Mouse (Mus musculus) layer of hippocampus, postnatal 36 days (tissue): ENCODE data around the gene Txndc17. TPM values are rescaled to one million over a fixed set of nuclear protein-coding genes. Genes with fewer than 3 reads are reported as not detected.

ENCODE experiments used
- DNase-seq, 2 experiments: peaks; one replicate each; pipeline ENCODE4 v3.0.0; 2022
- total RNA-seq, 2 experiments: library from RNA; stranded (reverse); gene quantifications; 2 replicates each; pipeline ENCODE4 v1.2.3; 2021

Txndc17 gene
- total RNA-seq, 2 experiments from 2014 or later, result 33.0 to 36.4 TPM

DNA sequence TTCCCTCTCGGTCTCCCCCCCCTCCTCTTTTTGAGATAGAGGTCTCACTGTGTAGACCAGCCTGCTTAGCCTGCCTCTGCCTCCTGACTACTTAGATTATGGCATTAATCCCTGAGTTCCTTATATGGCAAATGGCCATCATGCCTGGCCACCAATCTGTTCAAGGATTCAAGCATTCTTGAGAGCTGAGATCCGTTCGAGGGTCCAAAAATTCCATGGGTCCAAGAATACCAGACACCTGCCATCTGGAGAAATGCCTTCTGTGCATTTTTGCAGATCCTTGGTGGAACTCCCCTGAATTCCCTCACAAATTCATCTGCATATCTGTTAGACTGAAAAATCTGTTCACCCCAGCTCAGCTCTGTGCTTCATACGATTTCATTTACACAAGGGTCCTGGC lies 16.1 kb downstream of the Txndc17 start:
- DNase-seq, result no peak

DNA sequence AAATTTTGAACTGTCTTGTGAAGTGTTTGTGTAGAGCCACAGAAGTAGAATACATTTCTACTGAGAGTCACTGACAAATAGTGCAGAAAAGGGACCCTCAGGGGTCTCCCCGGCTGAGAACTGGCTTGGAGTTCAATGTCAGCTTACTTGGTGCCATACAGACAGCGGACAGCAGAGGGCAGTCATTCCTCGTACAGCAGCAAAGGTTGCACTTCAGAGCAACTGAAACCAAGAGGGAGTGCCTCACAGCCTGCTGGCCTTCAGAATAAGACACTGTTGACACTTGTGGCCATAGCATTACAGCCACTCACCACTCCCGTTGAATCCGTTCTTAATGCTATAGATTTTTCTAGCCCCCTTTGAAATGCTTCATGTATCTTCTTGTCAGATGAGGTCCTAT lies 17.5 kb downstream of the Txndc17 start:
- DNase-seq, result peak; percentile 72 to 75

DNA sequence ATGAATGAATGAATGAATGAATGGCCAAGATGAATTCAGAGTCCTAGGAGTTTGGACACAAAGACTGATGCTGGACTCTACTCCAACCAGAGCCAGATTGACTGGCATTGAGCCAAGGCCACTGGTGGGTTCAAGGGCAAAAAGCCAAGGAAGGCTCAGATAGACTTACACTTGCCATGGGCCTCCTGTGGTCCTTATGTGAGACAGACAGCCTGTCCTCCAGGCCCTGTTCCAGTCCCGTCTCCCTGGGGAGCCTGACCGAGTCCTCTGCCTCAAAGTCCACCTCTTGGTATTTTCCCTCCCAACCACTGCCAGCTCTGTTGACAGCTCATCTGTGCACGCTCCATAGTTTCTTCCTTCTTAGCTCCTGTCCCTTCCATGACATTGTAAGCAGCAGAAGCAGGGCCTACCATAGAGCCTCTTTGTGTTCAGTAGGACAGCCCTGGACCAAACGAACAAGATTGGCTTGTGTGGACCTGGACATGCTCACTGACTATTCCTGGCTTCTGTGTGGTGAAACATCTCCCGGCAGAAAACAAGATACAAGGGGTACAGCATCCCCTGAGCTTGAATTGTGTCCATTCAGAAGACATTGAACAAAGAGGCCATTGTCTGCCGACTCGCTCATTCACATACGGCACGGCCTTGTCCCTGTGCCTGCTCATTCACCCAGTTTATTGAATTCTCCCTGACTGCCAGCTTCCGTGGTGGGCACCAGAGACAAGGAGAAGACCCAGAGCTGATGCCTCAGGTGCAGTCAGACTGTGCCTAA lies 18.9 kb downstream of the Txndc17 start:
- DNase-seq, result no peak

DNA sequence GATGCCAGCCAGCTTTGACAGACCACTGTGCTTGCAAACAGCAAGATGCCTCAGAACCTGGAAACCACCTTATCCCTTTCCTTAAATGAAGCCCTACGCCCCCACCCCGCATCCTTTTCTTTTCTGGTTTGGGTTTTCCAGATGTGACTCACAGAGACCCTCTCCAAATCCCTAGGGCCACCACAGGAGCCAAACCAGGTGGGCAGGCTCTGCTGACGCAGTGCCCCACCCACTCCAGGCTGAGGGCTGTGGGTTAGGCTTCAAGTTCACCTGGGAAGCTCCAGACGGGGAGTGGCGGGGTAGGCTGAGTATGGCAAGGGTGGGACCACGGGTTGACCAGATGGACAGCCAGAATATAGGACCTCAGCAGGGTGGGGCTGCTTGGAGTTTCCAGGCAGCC lies 19.6 kb downstream of the Txndc17 start:
- no peak for DNase-seq

DNA sequence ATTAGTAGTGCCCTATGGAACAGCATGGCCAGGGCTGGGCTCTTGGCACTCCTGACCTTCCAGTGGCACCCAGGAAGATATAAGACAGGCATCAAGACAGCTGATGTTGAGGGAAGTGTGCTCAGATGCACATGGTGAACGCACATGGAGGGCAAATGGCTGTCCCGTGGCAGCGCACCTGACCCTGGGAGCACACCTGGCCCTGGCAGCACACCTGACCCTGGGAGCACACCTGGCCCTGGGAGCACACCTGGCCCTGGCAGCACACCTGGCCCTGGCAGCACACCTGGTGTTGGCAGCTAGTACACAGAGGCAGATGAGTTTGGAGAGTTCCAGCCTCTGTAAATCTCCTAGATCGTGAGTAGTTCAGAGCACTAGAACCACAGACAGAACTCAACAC lies 21.2 kb downstream of the Txndc17 start:
- DNase-seq, result no peak

DNA sequence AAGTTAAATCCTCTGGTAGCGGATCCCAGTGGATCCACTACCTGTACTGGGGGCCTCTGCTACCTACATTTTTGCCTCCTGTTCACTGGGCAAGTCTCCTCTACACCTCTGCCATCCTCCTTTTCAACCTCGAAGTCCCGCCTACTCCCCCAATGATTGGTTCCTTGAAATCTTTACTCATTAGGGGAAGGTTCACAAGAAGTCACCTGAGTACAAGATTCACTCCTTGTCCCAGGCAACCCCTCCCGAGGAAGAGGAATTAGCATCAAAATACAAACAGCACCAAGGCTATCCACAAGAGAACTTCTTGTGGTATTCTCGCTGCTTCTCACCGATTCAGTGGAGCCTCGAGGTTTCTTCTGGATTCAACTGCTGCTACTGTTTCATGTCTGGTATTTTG lies 24.7 kb downstream of the Txndc17 start:
- DNase-seq, result no peak

DNA sequence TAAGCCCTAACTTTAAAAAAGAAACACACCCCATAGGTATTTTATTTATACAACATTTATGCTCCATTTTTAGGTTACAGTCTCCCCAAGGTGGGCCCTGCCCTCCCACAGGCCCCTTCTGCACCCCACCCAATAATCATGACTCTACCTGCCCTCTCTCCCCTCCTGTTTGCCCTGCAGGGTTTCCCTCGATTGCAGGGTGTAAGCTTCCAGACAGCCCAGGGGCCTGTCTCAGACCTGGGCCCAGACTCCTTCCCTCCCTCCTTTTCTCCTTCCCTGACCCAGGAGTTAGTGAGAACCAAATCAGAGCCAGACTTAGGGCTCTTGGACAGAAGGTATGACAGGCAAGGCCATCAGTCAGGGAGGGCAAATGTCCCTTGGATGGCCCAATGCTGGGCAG lies 25.6 kb downstream of the Txndc17 start:
- no peak for DNase-seq

DNA sequence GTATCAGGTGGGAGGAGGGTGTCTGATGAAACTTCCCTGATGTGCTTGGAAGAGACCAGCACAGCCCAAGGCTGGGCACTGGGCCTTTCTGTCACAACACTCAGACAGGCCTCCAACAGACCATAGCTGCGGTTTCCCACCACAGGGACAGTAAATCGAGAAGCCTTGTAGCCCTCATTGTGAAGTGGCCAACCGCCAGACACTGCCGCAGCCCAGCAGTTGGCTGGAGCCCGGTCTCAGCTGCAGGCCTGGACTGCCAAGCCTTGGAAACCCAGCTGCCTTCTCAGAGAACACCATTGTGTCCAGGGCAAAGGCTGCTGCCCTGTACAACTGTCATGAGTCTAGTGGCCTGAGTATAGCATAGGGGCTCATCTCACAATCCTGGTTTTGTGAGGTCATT lies 26.7 kb downstream of the Txndc17 start:
- DNase-seq, result peak; percentile 57 to 63

DNA sequence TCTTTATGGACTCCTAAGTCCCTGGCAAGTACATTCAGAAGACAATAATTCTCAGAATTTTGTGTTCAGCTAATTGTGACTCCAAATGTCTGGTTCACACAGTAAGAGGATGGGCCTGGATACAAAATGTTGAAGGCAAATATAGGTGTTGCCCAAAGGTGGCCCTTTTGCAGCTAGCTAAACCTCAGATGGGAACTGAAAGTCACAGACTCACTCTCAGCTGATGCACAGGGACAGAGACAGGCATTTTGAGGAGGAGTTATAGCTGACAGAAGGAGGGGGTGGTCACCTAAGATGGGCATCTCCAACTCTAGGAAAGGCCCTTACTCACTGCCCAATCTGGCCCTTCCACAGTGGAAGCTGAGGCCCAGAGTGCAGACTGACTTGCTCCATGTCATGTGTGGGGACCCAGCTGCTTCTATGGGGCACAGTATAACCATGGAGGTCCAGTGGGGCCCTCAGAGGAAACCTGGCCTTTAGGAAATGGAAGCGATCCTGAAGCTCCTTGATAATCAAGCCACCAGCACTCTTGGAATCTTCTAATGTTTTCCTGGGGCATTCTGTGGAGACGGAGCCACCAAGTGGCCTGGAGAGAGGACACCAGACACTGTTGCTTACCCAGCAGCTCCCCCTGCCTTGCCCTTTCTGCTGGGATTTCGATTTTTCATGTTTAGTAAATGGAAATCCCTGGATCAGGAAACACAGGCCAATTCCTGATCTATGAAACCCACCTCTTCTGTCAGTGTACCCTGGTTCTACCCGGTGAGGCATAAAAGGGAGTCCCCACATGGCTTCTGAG lies 32.9 kb downstream of the Txndc17 start:
- DNase-seq, result no peak

DNA sequence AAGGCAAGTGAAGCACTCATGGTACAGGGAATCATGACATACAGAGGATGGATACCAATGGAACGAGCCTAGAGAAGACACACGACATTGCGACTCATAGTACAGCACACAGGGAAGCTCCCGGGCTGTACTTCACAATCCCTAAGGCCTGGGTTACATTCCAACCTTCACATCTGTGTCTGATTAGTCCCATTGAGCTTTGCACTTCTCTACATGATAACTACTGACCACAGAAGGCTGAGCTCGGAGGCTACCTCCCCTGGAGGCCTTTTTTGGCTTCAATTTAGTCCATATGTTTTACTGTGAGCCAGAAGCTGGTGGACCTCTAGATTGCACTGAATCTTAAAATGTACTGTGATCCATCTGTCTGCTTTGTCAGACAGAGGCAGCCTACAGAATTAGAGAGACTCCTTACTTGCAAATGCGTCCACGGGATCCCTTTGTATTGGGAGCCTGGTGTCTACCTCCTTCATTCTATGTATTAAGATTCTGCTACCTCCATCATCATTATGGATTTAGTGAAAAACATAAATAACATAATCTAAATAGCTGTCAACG lies 37.9 kb downstream of the Txndc17 start:
- DNase-seq, result no peak

DNA sequence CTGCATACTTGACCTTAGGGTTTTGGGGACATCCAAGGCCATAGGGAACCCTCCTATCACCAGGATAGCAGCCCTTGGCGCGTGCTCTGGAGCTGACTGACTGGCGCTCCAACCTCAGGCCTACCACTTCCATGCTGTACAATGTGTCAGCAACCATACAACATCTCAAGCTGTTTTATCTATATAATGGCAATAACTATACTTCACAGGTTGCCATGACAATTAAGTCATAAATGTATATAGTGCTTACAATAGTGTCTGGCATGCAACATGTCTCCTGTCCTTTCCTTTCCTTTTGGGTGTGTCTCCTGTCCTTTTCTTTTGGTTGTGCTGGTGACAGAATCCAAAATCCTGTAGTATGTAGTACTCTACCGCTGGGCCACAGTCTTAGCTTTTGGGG lies 48.3 kb downstream of the Txndc17 start:
- no peak for DNase-seq

DNA sequence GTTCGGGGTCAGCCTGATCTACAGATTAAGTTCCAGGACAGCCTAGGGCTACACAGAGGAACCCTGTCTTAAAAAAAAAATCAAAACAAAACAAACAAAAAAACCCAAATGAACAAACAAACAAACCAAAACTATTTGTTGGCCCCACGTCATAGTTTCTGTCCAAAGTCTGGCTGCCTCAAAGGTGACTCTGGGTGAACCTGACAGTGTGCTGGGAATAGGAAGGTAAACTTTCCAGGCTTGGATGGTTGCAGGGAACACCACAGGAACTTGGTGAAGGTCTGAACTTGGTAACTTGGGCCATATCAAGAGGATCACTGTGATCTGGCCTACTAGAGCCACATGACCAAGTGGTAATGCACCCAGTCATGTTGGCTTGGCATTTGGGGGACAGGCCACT lies 49.1 kb downstream of the Txndc17 start:
- DNase-seq, result no peak

Other genes with a start within 250 kb of the Txndc17 start
- gene Aipl1, start 170.0 kb upstream of the Txndc17 start, total RNA-seq, result not detected
- under 1 TPM; 0.45 to 0.63 TPM for gene Pimreg, start 165.5 kb upstream of the Txndc17 start, total RNA-seq
- 10 to 100 TPM; 26.0 to 27.9 TPM for gene Pitpnm3, start 71.8 kb upstream of the Txndc17 start, total RNA-seq
- 10 to 100 TPM; 11.7 to 12.4 TPM for gene Gm43951, start 707 bp upstream of the Txndc17 start, total RNA-seq
- gene 4933427D14Rik, start 88 bp upstream of the Txndc17 start, total RNA-seq, result 10 to 100 TPM; 25.5 to 30.7 TPM
- gene Med31, start 8.0 kb downstream of the Txndc17 start, total RNA-seq, result 10 to 100 TPM; 12.6 to 15.8 TPM
- gene Slc13a5, start 59.7 kb downstream of the Txndc17 start, total RNA-seq, result 1 to 10 TPM; 6.5 to 6.9 TPM
- gene Xaf1, start 94.1 kb downstream of the Txndc17 start, total RNA-seq, result 1 to 10 TPM; 3.6 to 5.8 TPM
- gene Fbxo39, start 106.9 kb downstream of the Txndc17 start, total RNA-seq, result not detected
- gene Tekt1, start 154.9 kb downstream of the Txndc17 start, total RNA-seq, result 1 to 10 TPM; 2.2 to 3.1 TPM
- 1 to 10 TPM; 1.5 to 2.7 TPM for gene Smtnl2, start 204.2 kb downstream of the Txndc17 start, total RNA-seq
- gene Ggt6, start 228.0 kb downstream of the Txndc17 start, total RNA-seq, result not detected
- gene Mybbp1a, start 233.8 kb downstream of the Txndc17 start, total RNA-seq, result 10 to 100 TPM; 51.3 to 52.2 TPM